Mouse (Mus musculus) forebrain, embryonic 11.5 days (tissue): Measurements from ENCODE around the gene Smim6. TPM values are rescaled to one million over a fixed set of nuclear protein-coding genes. Genes with fewer than 3 reads are reported as not detected.

Experiments
- ATAC-seq: fragments of 200-750 bp; cut with Nextera tagmentation; replicated peaks from 2 replicates; pipeline ENCODE4 v1.8.0; 2017; ENCODE audit warnings: moderate TSS enrichment; ENCODE audit not compliant: low FRiP score
- DNase-seq: peaks from one replicate; pipeline ENCODE4 v3.0.0-alpha.2; 2017; ENCODE audit warnings: low spot score
- H3K27ac ChIP-seq: fragments of 300-500 bp; sonication (generic); 2 replicates; pipeline ENCODE4 v1.5.1; 2014; ENCODE audit warnings: low read depth, low read length
- H3K27me3 ChIP-seq: fragments of 300-500 bp; sonication (generic); 2 replicates; pipeline ENCODE4 v1.6.1; 2014; ENCODE audit warnings: mild to moderate bottlenecking, low read length, mixed read lengths; ENCODE audit not compliant: control insufficient read depth, insufficient read depth
- H3K36me3 ChIP-seq: fragments of 300-500 bp; sonication (generic); 2 replicates; pipeline ENCODE4 v1.6.1; 2014; ENCODE audit warnings: mild to moderate bottlenecking, low read length, moderate library complexity, mixed read lengths; ENCODE audit not compliant: control insufficient read depth, insufficient read depth
- H3K4me1 ChIP-seq: fragments of 300-500 bp; sonication (generic); replicated peaks from 2 replicates; pipeline ENCODE4 v1.6.1; 2014; ENCODE audit warnings: low read length, mixed read lengths; ENCODE audit not compliant: control insufficient read depth, insufficient read depth
- H3K4me2 ChIP-seq: fragments of 300-500 bp; sonication (generic); 2 replicates; pipeline ENCODE4 v1.6.1; 2014; ENCODE audit warnings: low read depth, mild to moderate bottlenecking, low read length, moderate library complexity, mixed read lengths; ENCODE audit not compliant: severe bottlenecking
- H3K4me3 ChIP-seq: fragments of 300-500 bp; sonication (generic); 2 replicates; pipeline ENCODE4 v1.5.1; 2014; ENCODE audit warnings: low read depth, low read length
- H3K9ac ChIP-seq: fragments of 300-500 bp; sonication (generic); 2 replicates; pipeline ENCODE4 v1.6.1; 2014; ENCODE audit warnings: low read length
- H3K9me3 ChIP-seq: fragments of 300-500 bp; sonication (generic); 2 replicates; pipeline ENCODE4 v1.6.1; 2016; ENCODE audit warnings: low read length, mixed read lengths; ENCODE audit not compliant: control insufficient read depth
- WGBS: fragments of 180-500 bp; shearing (Covaris S2); extraction: QIAGEN DNeasy Blood & Tissue Kit; methylation state at CpG from one replicate; pipeline ENCODE4 v1.1.7; 2014; 5-methylcytosine and 5-hydroxymethylcytosine counted together
- polyA plus RNA-seq: library from polyadenylated mRNA; unstranded; fragments of >200 nt; fragmentation: Nextera tagmentation; extraction: Ambion mirVana; gene quantifications from 2 replicates; pipeline ENCODE4 v1.2.1, GENCODE M21; 2014

The Smim6 gene
- polyA plus RNA-seq, 1 experiment from 2014 or later: 0.72 TPM

GRCm38 (mm10) chr11:115883251-115883650 lies 28.6 kb upstream of the Smim6 start:
- H3K4me3 ChIP-seq: no peak overlapping the region
- no peak overlapping the region for H3K9ac ChIP-seq
- no peaks in the 10 kb centered on the region for H3K36me3 ChIP-seq
- H3K9me3 ChIP-seq: no peaks in the 10 kb centered on the region
- 42% methylated on average over 15 of the region's 17 CpGs for WGBS
- ATAC-seq: no peak
- H3K4me2 ChIP-seq: no peak overlapping the region
- H3K27ac ChIP-seq: no peak overlapping the region
- DNase-seq: no peak
- no peaks in the 10 kb centered on the region; the same call in 1 of the 2 replicates for H3K27me3 ChIP-seq
- H3K4me1 ChIP-seq: no peaks in the 10 kb centered on the region

GRCm38 (mm10) chr11:115884361-115884760 lies 27.5 kb upstream of the Smim6 start:
- Histone ChIP-seq H3K9me3 (no peaks in the 10 kb centered on the region), H3K4me2 (no peak overlapping the region), H3K27ac (no peak overlapping the region), H3K4me1 (no peaks in the 10 kb centered on the region), H3K9ac (no peak overlapping the region), H3K36me3 (no peaks in the 10 kb centered on the region), H3K27me3 (no peaks in the 10 kb centered on the region; the same call in 1 of the 2 replicates), H3K4me3 (no peak overlapping the region)
- no peak for DNase-seq
- 94% methylated on average over 3 of the region's 3 CpGs for WGBS
- ATAC-seq: no peak

- Histone ChIP-seq H3K4me2 (no peak overlapping the region), H3K4me3 (no peak overlapping the region), H3K27ac (no peak overlapping the region), H3K4me1 (no peaks in the 10 kb centered on the region), H3K9ac (no peak overlapping the region), H3K36me3 (no peaks in the 10 kb centered on the region), H3K9me3 (no peaks in the 10 kb centered on the region), H3K27me3 (no peaks in the 10 kb centered on the region; the same call in 1 of the 2 replicates)
- DNase-seq: no peak
- 77% methylated on average over 11 of the region's 11 CpGs for WGBS
- no peak for ATAC-seq
Observed at GRCm38 (mm10) chr11:115885281-115885680, 26.5 kb upstream of the Smim6 start.

GRCm38 (mm10) chr11:115886446-115886845 lies 25.4 kb upstream of the Smim6 start:
- H3K9ac ChIP-seq: no peak overlapping the region
- no peak overlapping the region for H3K4me2 ChIP-seq
- WGBS: 94% methylated on average over 11 of the region's 11 CpGs
- H3K27ac ChIP-seq: no peak overlapping the region
- H3K9me3 ChIP-seq: no peaks in the 10 kb centered on the region
- DNase-seq (no peak), ATAC-seq (no peak)
- H3K36me3 ChIP-seq: no peaks in the 10 kb centered on the region
- no peak overlapping the region for H3K4me3 ChIP-seq
- H3K27me3 ChIP-seq: no peaks in the 10 kb centered on the region; the same call in 1 of the 2 replicates
- no peaks in the 10 kb centered on the region for H3K4me1 ChIP-seq

- DNase-seq (no peak), ATAC-seq (no peak)
- WGBS: 87% methylated on average over 5 of the region's 5 CpGs
- H3K27me3 ChIP-seq: no peaks in the 10 kb centered on the region
- H3K36me3 ChIP-seq: no peaks in the 10 kb centered on the region
- H3K4me3 ChIP-seq: no peak overlapping the region
- H3K9ac ChIP-seq: no peak overlapping the region
- no peaks in the 10 kb centered on the region for H3K9me3 ChIP-seq
- H3K4me1 ChIP-seq: no peaks in the 10 kb centered on the region
- H3K27ac ChIP-seq: no peak overlapping the region
- no peak overlapping the region for H3K4me2 ChIP-seq
Observed at GRCm38 (mm10) chr11:115888020-115888419, 23.8 kb upstream of the Smim6 start.

- ATAC-seq: no peak
- H3K4me3 ChIP-seq: no peak overlapping the region
- 87% methylated on average over 6 of the region's 6 CpGs for WGBS
- no peak for DNase-seq
- H3K4me2 ChIP-seq: no peak overlapping the region
- H3K4me1 ChIP-seq: no peaks in the 10 kb centered on the region
- no peak overlapping the region for H3K27ac ChIP-seq
- H3K9me3 ChIP-seq: no peaks in the 10 kb centered on the region
- no peaks in the 10 kb centered on the region for H3K27me3 ChIP-seq
- no peak overlapping the region for H3K9ac ChIP-seq
- no peaks in the 10 kb centered on the region for H3K36me3 ChIP-seq
Observed at GRCm38 (mm10) chr11:115889159-115889558, 22.7 kb upstream of the Smim6 start.

- Histone ChIP-seq H3K36me3 (peaks cover 3% of the 10 kb centered on the region; the same call in 1 of the 2 replicates), H3K27ac (no peak overlapping the region), H3K4me1 (no peaks in the 10 kb centered on the region), H3K9me3 (no peaks in the 10 kb centered on the region), H3K9ac (no peak overlapping the region), H3K27me3 (no peaks in the 10 kb centered on the region), H3K4me3 (no peak overlapping the region), H3K4me2 (no peak overlapping the region)
- no peak for ATAC-seq
- 63% methylated on average over 6 of the region's 6 CpGs for WGBS
- no peak for DNase-seq
Observed at GRCm38 (mm10) chr11:115892213-115892612, 19.6 kb upstream of the Smim6 start.

- DNase-seq (no peak), ATAC-seq (no peak)
- Histone ChIP-seq H3K36me3 (peaks cover 3% of the 10 kb centered on the region; the same call in 1 of the 2 replicates), H3K9me3 (no peaks in the 10 kb centered on the region), H3K4me2 (no peak overlapping the region), H3K27me3 (no peaks in the 10 kb centered on the region), H3K9ac (no peak overlapping the region), H3K4me3 (no peak overlapping the region), H3K27ac (no peak overlapping the region), H3K4me1 (no peaks in the 10 kb centered on the region)
- 93% methylated on average over 9 of the region's 9 CpGs for WGBS
Observed at GRCm38 (mm10) chr11:115893071-115893470, 18.7 kb upstream of the Smim6 start.

- Histone ChIP-seq H3K9ac (no peak overlapping the region), H3K4me2 (no peak overlapping the region), H3K4me3 (no peak overlapping the region), H3K27ac (no peak overlapping the region), H3K4me1 (peaks cover 2% of the 10 kb centered on the region; the same call in 1 of the 2 replicates), H3K9me3 (no peaks in the 10 kb centered on the region), H3K36me3 (peaks cover 3% of the 10 kb centered on the region; the same call in 1 of the 2 replicates), H3K27me3 (no peaks in the 10 kb centered on the region)
- DNase-seq (no peak), ATAC-seq (no peak)
- 73% methylated on average over 14 of the region's 14 CpGs for WGBS
Observed at GRCm38 (mm10) chr11:115894755-115895520, 16.9 kb upstream of the Smim6 start.
